Mouse (Mus musculus) cerebellum, adult 2 months (tissue): ENCODE results near the gene Gpr155.

ENCODE experiments used
- CTCF ChIP-seq: fragments of 200-500 bp; IDR thresholded peaks from 2 replicates; pipeline ENCODE4 v1.5.1; 2011; ENCODE audit warnings: low read depth, mild to moderate bottlenecking, control low read depth, low read length, moderate library complexity, borderline replicate concordance; ENCODE audit not compliant: insufficient read depth
- POLR2A ChIP-seq: fragments of 200-500 bp; IDR thresholded peaks from 2 replicates; pipeline ENCODE4 v1.6.1; 2011; ENCODE audit warnings: low read length, control low read depth, borderline replicate concordance; ENCODE audit not compliant: insufficient read depth

DNA sequence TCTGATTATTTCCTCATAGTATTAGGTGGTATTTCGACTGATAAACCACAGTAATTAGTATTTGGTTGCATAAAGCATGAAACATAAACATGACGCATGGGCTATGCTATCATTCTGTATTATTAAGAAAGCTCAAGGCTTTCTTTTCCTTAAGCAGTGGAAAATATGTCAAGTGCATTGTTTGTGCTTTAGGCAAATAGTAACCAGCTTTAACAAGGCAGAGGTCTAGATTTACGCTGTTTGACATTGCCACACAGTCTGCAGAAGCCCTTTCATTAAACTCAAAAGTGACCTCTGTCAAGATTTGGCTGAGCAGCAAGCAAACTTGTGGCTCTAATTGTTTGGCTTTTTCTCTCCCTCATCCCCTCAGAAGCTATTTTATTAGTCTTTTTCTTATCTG, 50.4 kb downstream of the Gpr155 start:
- TF ChIP-seq CTCF (no peak), POLR2A (no peak)
